Mouse (Mus musculus) left cerebral cortex, adult 18-20 months (tissue): ENCODE data around the gene Gm10803. TPM values are rescaled to one million over a fixed set of nuclear protein-coding genes. Genes with fewer than 3 reads are reported as not detected.
"Not testable (repeated sequence)": the region's sequence is repeated elsewhere in the genome, so short reads cannot be mapped to it uniquely, and the experiment has no call there.

Experiments
- DNase-seq, 2 experiments: peaks; one replicate each; pipeline ENCODE4 v3.0.0; 2021 to 2022; ENCODE audit warnings: low spot score in 2 of 2, mixed read lengths in 1 of 2
- long read RNA-seq, 2 experiments: library from polyadenylated mRNA; stranded (forward); transcript quantifications; one replicate each; pipeline ENCODE4 v2.0.0; 2021
- total RNA-seq, 2 experiments: library from RNA; stranded (reverse); gene quantifications; 2 replicates each; pipeline ENCODE4 v1.2.3; 2021

The Gm10803 gene
- total RNA-seq = not detected
- long read RNA-seq, experiment 1 = 0 reads
- long read RNA-seq, experiment 2 = 0 reads

DNA sequence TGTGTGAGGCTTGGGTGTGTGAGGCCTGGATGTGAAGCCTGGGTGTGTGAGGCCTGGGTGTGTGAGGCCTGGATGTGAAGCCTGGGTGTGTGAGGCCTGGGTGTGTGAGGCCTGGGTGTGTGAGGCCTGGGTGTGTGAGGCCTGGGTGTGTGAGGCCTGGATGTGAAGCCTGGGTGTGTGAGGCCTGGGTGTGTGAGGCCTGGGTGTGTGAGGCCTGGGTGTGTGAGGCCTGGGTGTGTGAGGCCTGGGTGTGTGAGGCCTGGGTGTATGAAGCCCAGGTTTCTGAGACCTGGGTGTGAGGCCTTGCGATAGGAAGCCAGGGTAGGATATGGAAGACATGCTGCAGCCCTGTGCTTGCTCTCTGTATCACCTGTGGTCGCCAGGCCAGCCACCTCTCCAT is at the start of gene Gm10803:
Gm10803 (plus strand) TSS at position 301 of the 400 bp plus-strand sequence.
- not testable (repeated sequence) for DNase-seq

- peak in 1 of 2 experiments; percentile 34 for DNase-seq
Measured at GRCm38 (mm10) chr2:93510839-93511238, 49.5 kb upstream of the Gm10803 start.

- DNase-seq = no peak
Measured at GRCm38 (mm10) chr2:93512130-93512529, 48.2 kb upstream of the Gm10803 start.

GRCm38 (mm10) chr2:93515246-93515645 is 45.1 kb upstream of the Gm10803 start:
- DNase-seq = no peak

- DNase-seq = no peak
Measured at GRCm38 (mm10) chr2:93521042-93521441, 39.3 kb upstream of the Gm10803 start.

DNA sequence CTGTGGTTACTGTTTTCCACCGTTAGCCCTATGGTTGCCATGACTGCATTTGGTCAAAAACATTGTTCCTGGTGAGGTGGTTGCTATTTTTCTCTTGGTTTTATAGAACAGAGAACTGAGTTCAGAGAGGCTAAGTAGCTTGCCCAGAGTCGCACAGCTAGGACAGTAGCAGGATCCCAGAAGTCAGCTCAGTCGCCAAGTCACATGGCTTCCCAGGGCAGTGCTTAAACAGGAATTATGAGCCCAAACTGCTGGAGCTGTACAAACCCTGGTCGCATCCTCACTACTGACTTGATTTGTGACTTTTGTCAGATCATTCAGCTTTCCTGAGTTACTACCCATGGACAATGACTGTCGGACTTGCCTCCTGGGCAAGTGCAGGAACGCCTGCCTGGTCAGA is 38.8 kb upstream of the Gm10803 start:
- no peak for DNase-seq

DNA sequence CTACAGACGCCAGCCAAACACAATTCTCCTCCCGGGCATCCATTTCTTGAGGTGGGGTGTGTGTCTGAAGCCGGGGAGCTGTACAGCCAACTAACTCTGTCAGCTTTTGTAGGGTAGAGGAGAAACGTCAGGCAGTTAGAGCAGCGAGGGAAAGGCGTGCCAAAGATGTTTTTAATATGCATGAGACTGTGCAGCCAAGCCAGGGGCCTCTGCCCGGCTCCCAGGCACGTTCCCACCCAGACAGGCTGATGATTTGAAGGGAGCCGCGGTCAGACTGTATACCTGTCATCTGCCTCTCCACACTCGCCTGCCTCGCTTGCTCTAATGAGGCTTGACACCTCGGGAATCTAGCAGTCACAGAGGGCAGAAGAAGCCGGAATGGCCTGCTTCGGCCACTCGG is 38.4 kb upstream of the Gm10803 start:
- DNase-seq = no peak

DNA sequence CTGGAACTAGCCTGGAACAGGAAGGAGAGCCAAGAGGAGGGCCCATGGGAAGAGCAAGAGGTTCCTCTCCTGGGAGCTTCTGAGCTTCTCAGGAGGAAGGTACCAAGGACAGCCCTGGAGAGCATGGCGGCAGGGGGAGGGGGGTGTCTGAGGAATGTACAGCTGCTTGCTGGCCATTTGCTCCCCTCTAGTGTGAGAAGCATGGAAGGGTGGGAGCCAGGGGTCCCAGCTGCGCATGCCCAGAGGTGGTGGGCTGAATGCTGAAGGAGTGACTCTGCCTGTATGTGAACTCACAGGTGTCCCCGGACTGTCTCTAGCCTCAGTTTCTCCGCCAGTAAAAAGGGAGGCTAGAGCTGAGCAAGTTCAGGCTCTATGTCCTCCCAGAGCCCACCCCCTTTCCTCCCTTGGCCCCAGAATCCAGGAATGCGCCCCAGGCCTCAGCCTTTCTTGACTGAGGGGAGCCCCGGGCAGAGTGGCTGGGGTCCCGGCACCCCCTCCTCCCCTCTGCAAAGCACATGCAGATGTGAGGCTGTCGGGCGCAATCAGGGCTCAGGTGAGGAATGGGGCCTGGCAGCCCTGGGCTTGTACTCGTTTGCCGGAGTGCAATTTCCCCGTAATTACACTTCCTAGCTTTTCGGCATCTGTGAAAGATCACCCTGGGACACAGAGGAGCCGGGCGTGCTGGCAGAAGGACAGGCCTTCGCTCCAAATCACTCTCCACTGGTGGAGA is 35.2 kb upstream of the Gm10803 start:
- no peak for DNase-seq

DNA sequence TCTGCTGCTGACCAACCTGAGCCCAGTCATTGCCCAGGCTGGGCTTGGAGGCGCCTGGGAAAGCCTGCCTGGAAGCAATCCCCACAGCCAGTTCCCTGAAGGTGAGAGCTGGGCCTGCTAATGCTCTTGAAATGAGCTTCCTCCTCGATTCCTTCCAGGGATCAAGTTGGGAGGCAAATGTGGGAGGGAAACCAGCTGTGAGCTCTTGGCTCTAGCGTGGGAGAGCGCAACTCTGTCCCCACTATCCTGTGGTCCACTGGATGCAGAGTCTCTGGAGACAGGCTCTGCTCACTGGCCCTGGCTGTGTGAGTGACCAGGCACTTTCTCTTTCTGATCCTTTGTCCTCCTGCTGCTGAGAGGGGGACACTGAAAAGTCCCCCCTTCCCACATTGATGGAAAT is 30.8 kb upstream of the Gm10803 start:
- DNase-seq = no peak

GRCm38 (mm10) chr2:93533891-93534290 is 26.5 kb upstream of the Gm10803 start:
- no peak for DNase-seq

GRCm38 (mm10) chr2:93537385-93537967 is 22.9 kb upstream of the Gm10803 start:
- DNase-seq = no peak

- DNase-seq = no peak
Measured at GRCm38 (mm10) chr2:93538140-93538539, 22.2 kb upstream of the Gm10803 start.

DNA sequence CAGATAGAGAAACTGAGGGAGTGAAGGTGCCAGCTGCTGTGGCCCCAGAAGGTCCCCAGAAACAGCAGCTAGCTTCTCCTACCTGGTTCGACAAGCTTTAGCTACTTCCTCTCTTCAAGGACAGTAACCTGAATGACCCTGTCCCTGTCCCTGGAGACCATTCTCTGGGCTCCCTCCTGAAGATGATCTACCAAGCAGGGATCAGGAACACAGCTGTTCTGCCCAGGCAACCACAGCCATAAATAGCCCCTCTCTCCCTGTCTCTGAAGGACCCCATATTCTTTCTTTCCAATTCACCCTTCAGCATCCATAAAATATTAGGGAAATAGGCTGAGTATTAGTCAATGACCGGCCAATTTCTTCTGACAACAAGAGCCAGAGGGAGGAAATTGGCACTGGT is 18.6 kb upstream of the Gm10803 start:
- DNase-seq = no peak

GRCm38 (mm10) chr2:93552676-93553521 is 7.5 kb upstream of the Gm10803 start:
- peak; percentile 12 to 25 for DNase-seq

DNA sequence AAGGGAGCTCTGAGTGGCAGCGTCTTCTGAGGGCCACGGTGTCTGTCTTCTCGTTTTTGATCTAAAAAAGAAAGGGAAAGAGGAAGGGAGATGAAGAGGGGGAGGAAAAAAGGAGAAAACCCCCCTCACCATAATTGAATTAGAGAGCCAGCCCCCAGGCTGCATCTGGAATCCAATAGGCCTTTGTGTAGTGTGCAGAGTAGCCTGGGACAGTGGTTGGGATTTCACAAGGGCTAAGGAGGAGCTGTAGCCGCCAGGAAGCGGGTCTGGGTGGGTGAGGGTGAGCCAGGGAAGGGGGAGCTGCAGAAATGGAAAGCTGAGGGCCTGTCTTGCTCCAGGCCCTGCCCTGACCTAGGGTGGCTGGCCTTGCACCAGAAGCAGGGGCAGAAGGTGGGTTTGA is 6.5 kb upstream of the Gm10803 start:
- no peak for DNase-seq

GRCm38 (mm10) chr2:93565647-93566046 is 5.3 kb downstream of the Gm10803 start:
- no peak for DNase-seq

DNA sequence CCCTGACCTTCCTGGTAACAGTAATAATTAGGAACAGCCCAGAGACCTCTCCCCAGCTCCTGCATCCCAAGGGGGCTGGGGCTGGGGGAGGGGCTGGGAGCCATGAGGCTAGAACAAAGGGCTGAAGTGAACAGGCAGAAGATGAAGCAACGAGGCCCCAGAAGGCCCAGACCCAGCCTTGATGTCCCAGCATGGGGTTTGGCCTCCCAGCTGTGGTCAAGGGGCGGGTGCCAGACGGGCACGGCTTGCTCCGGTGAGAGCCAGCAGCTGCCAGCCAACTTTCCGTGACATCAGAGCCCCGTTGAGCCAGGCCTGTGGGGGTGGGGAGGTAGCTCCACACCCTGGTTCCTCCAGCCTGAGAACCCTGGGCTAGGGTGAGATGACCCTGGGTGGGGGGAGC is 7.3 kb downstream of the Gm10803 start:
- no peak for DNase-seq

DNA sequence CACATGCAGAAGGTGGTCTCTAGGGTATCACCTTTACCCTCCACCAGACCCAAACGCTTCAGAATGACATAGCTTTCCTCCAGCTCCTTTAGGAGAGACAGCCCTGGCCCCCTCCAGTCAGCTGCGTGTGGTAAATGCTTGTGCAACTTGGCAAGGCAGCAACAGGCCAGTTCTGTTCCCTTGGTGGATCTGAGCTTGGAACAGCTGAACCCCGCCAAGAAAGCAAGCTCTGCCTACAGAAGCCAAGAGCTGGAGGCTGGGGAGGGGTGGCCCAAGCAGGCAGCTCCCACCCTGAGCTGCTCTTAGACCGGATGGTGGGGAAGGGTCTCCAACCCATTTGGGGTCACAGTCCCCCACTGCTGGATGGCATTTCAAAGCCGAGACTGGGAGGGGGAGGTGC is 12.2 kb downstream of the Gm10803 start:
- DNase-seq = no peak

- no peak for DNase-seq
Measured at GRCm38 (mm10) chr2:93581271-93581670, 20.9 kb downstream of the Gm10803 start.

DNA sequence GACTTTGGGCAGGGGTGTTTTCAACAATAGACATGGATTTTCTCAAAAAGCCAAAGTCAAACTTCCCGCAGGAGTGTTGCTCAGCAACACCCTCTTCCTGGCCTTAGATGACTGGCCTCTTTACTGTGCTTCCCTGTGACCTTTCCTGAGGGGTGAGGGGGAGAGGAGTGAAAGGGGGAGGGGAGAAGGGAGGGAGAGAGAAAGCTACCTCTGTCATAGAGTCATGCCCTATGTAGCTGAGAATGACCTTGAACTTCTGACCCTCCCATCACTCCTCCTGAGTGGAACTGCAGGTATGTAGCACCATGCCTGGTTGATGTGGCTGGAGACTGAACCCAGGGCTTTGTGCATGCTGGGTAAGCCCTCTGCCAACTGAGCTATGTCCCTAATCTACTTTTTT is 25.5 kb downstream of the Gm10803 start:
- DNase-seq = no peak

GRCm38 (mm10) chr2:93587446-93587845 is 27.1 kb downstream of the Gm10803 start:
- DNase-seq = no peak

- no peak for DNase-seq
Measured at GRCm38 (mm10) chr2:93589875-93590274, 29.5 kb downstream of the Gm10803 start.
